Mouse (Mus musculus): Measurements from ENCODE around the gene Cc2d1a. TPM values are rescaled to one million over a fixed set of nuclear protein-coding genes. Genes with fewer than 3 reads are reported as not detected.
A peak's percentile ranks its signal among the peaks of the same experiment; 100 is the strongest.

Cc2d1a gene
- polyA plus RNA-seq, 1 experiment from 2014 or later: 15.3 TPM

GRCm38 (mm10) chr8:84187065-84187755 lies 39.5 kb upstream of the Cc2d1a start:
- Histone ChIP-seq H3K4me1 (peaks cover 48% of the 10 kb centered on the region), H3K27ac (replicated peaks) (peak overlapping the region; percentile 63), H3K4me3 (peak overlapping the region; percentile 54), H3K9me3 (no peaks in the 10 kb centered on the region), H3K9ac (peak overlapping the region; percentile 82), H3K4me2 (peak overlapping the region; percentile 95), H3K36me3 (no peaks in the 10 kb centered on the region), H3K27me3 (replicated peaks) (no peaks in the 10 kb centered on the region; the same call in 1 of the 2 replicates)
- 3% methylated on average over 21 of the region's 21 CpGs for WGBS
- ATAC-seq (ENCODE audit: extremely low read depth, insufficient number of reproducible peaks, low FRiP score, low TSS enrichment): no peak

- Histone ChIP-seq H3K4me2 (peak overlapping the region; percentile 95), H3K4me3 (peak overlapping the region; percentile 54), H3K4me1 (peaks cover 47% of the 10 kb centered on the region), H3K9me3 (no peaks in the 10 kb centered on the region), H3K9ac (peak overlapping the region; percentile 82), H3K36me3 (no peaks in the 10 kb centered on the region), H3K27ac (replicated peaks) (peak overlapping the region; percentile 63), H3K27me3 (replicated peaks) (no peaks in the 10 kb centered on the region; the same call in 1 of the 2 replicates)
- 2% methylated on average over 12 of the region's 12 CpGs for WGBS
- no peak for ATAC-seq (ENCODE audit: extremely low read depth, insufficient number of reproducible peaks, low FRiP score, low TSS enrichment)
Observed at GRCm38 (mm10) chr8:84186547-84186946, 38.8 kb upstream of the Cc2d1a start.

GRCm38 (mm10) chr8:84185117-84185516 lies 37.4 kb upstream of the Cc2d1a start, which contains the start of gene Nanos3:
Gene Nanos3 (minus strand): TSS chr8:84185217.
- ATAC-seq (ENCODE audit: extremely low read depth, insufficient number of reproducible peaks, low FRiP score, low TSS enrichment): no peak
- Histone ChIP-seq H3K27ac (replicated peaks) (peak within 1 kb of the TSS; percentile 79; the same call in 1 of the 2 replicates), H3K4me3 (peak within 1 kb of the TSS; percentile 87), H3K4me1 (peaks cover 56% of the 10 kb centered on the region), H3K27me3 (replicated peaks) (no peaks in the 10 kb centered on the region; the same call in 1 of the 2 replicates), H3K4me2 (peak within 1 kb of the TSS; percentile 84), H3K9me3 (no peaks in the 10 kb centered on the region), H3K9ac (peak within 1 kb of the TSS; percentile 96), H3K36me3 (no peaks in the 10 kb centered on the region)
- 88% methylated on average over 7 of the region's 7 CpGs for WGBS

GRCm38 (mm10) chr8:84184085-84185043 lies 36.6 kb upstream of the Cc2d1a start:
- 18% methylated on average over 21 of the region's 21 CpGs for WGBS
- Histone ChIP-seq H3K36me3 (no peaks in the 10 kb centered on the region), H3K27ac (replicated peaks) (peak overlapping the region; percentile 79), H3K9ac (peak overlapping the region; percentile 96), H3K27me3 (replicated peaks) (no peaks in the 10 kb centered on the region; the same call in 1 of the 2 replicates), H3K9me3 (no peaks in the 10 kb centered on the region), H3K4me3 (peak overlapping the region; percentile 87), H3K4me1 (peaks cover 57% of the 10 kb centered on the region), H3K4me2 (peak overlapping the region; percentile 84)
- ATAC-seq (ENCODE audit: extremely low read depth, insufficient number of reproducible peaks, low FRiP score, low TSS enrichment): no peak

GRCm38 (mm10) chr8:84183261-84184084 lies 35.7 kb upstream of the Cc2d1a start:
- Histone ChIP-seq H3K4me3 (peak overlapping the region; percentile 87), H3K27ac (replicated peaks) (peak overlapping the region; percentile 79), H3K9me3 (no peaks in the 10 kb centered on the region), H3K4me2 (peak overlapping the region; percentile 84), H3K9ac (peak overlapping the region; percentile 96), H3K27me3 (replicated peaks) (no peaks in the 10 kb centered on the region; the same call in 1 of the 2 replicates), H3K4me1 (peaks cover 65% of the 10 kb centered on the region), H3K36me3 (no peaks in the 10 kb centered on the region)
- under 1% methylated on average over 86 of the region's 87 CpGs for WGBS
- no peak for ATAC-seq (ENCODE audit: extremely low read depth, insufficient number of reproducible peaks, low FRiP score, low TSS enrichment)

GRCm38 (mm10) chr8:84182833-84183232 lies 35.1 kb upstream of the Cc2d1a start:
- Histone ChIP-seq H3K4me1 (peaks cover 71% of the 10 kb centered on the region), H3K36me3 (no peaks in the 10 kb centered on the region), H3K27ac (replicated peaks) (peak overlapping the region; percentile 79; the same call in 1 of the 2 replicates), H3K27me3 (replicated peaks) (no peaks in the 10 kb centered on the region; the same call in 1 of the 2 replicates), H3K9me3 (no peaks in the 10 kb centered on the region), H3K4me2 (peak overlapping the region; percentile 84), H3K9ac (peak overlapping the region; percentile 96), H3K4me3 (peak overlapping the region; percentile 87)
- ATAC-seq (ENCODE audit: extremely low read depth, insufficient number of reproducible peaks, low FRiP score, low TSS enrichment): no peak
- WGBS: 70% methylated on average over 4 of the region's 4 CpGs

GRCm38 (mm10) chr8:84180530-84181190 lies 32.9 kb upstream of the Cc2d1a start:
- Histone ChIP-seq H3K36me3 (no peaks in the 10 kb centered on the region), H3K9me3 (no peaks in the 10 kb centered on the region), H3K4me1 (peaks cover 66% of the 10 kb centered on the region), H3K9ac (peak overlapping the region; percentile 72), H3K27me3 (replicated peaks) (no peaks in the 10 kb centered on the region; the same call in 1 of the 2 replicates), H3K4me3 (peak overlapping the region; percentile 19), H3K27ac (replicated peaks) (peak overlapping the region; percentile 65), H3K4me2 (peak overlapping the region; percentile 64)
- 4% methylated on average over 16 of the region's 16 CpGs for WGBS
- ATAC-seq (ENCODE audit: extremely low read depth, insufficient number of reproducible peaks, low FRiP score, low TSS enrichment): peak; percentile 29; the same call in 1 of the 2 replicates

GRCm38 (mm10) chr8:84179946-84180345 lies 32.2 kb upstream of the Cc2d1a start:
- no peak for ATAC-seq (ENCODE audit: extremely low read depth, insufficient number of reproducible peaks, low FRiP score, low TSS enrichment)
- H3K4me1 ChIP-seq: peaks cover 66% of the 10 kb centered on the region
- peak overlapping the region; percentile 41 for H3K27ac ChIP-seq (replicated peaks)
- H3K4me2 ChIP-seq: peak overlapping the region; percentile 64
- H3K27me3 ChIP-seq (replicated peaks): no peaks in the 10 kb centered on the region; the same call in 1 of the 2 replicates
- 24% methylated on average over 4 of the region's 4 CpGs for WGBS
- H3K9ac ChIP-seq: peak overlapping the region; percentile 72
- no peaks in the 10 kb centered on the region for H3K9me3 ChIP-seq
- H3K4me3 ChIP-seq: peak overlapping the region; percentile 19
- H3K36me3 ChIP-seq: peaks cover 5% of the 10 kb centered on the region

GRCm38 (mm10) chr8:84178592-84178991 lies 30.9 kb upstream of the Cc2d1a start:
- WGBS: 80% methylated on average over 8 of the region's 8 CpGs
- H3K4me1 ChIP-seq: peaks cover 56% of the 10 kb centered on the region

GRCm38 (mm10) chr8:84177405-84177804 lies 29.7 kb upstream of the Cc2d1a start:
- H3K27ac ChIP-seq (replicated peaks): no peak overlapping the region
- ATAC-seq (ENCODE audit: extremely low read depth, insufficient number of reproducible peaks, low FRiP score, low TSS enrichment): no peak
- H3K4me1 ChIP-seq: peaks cover 50% of the 10 kb centered on the region
- no peaks in the 10 kb centered on the region for H3K9me3 ChIP-seq
- WGBS: 81% methylated on average over 3 of the region's 3 CpGs
- peaks cover 27% of the 10 kb centered on the region for H3K36me3 ChIP-seq
- H3K4me2 ChIP-seq: no peak overlapping the region
- no peak overlapping the region for H3K9ac ChIP-seq
- H3K27me3 ChIP-seq (replicated peaks): no peaks in the 10 kb centered on the region
- H3K4me3 ChIP-seq: no peak overlapping the region

More at GRCm38 (mm10) chr8:84178592-84178991, 30.9 kb upstream of the Cc2d1a start:
- Histone ChIP-seq H3K9ac (no peak overlapping the region), H3K4me2 (no peak overlapping the region), H3K27me3 (replicated peaks) (no peaks in the 10 kb centered on the region), H3K27ac (replicated peaks) (no peak overlapping the region), H3K9me3 (no peaks in the 10 kb centered on the region), H3K4me3 (no peak overlapping the region), H3K36me3 (peaks cover 15% of the 10 kb centered on the region)
- no peak for ATAC-seq (ENCODE audit: extremely low read depth, insufficient number of reproducible peaks, low FRiP score, low TSS enrichment)
